Mouse (Mus musculus) ES-E14 (cell line): ENCODE results near the gene Tlcd2.

Experiments used
- MAFK ChIP-seq: IDR thresholded peaks from 2 replicates; pipeline ENCODE4 v1.6.1; 2014; ENCODE audit warnings: mild to moderate bottlenecking, low read depth, low read length, inconsistent platforms; ENCODE audit not compliant: insufficient read depth
- ZC3H11A ChIP-seq: IDR thresholded peaks from 2 replicates; pipeline ENCODE4 v1.6.1; 2012; ENCODE audit warnings: low read depth, mild to moderate bottlenecking, inconsistent platforms, low read length, borderline replicate concordance
- ZNF384 ChIP-seq: IDR thresholded peaks from 2 replicates; pipeline ENCODE4 v1.6.1; 2012; ENCODE audit warnings: low read depth, low read length, inconsistent platforms

DNA sequence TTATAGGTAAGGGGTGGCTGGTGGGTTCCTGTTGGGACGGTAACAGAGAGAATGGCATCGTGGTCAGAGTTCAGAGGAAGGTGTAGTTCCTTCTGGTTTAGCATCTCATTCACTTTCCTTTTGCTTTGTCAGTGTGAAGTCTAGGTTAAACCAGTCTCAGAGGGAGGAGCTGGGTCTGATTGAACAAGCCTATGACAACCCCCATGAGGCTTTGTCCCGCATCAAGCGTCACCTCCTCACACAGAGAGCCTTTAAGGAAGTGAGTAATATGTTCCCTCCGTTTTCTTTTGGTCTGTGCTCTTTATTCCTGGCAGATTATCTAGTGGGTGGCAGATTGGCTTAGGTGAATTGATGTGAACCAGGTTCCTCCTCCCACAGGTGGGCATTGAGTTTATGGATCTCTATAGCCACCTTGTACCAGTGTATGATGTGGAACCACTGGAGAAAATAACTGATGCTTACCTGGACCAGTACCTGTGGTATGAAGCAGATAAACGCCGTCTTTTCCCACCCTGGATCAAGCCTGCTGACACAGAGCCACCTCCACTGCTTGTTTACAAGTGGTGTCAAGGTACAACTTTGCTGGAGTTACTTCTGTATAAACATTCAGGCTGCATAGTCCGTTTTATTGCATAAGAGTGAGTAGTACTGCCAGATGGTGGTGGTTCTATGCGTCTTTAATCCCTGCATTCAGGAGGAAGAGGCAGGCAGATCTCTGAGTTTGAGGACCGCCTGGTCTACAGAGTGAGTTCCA, 33.0 kb downstream of the Tlcd2 start:
- no peak for TF ChIP-seq MAFK
- TF ChIP-seq ZNF384 = no peak
- TF ChIP-seq ZC3H11A = no peak
